Mouse (Mus musculus) cerebellum, adult 2 months (tissue): ENCODE results near the gene 3100002H09Rik.

Experiments
- CTCF ChIP-seq: fragments of 200-500 bp; IDR thresholded peaks from 2 replicates; pipeline ENCODE4 v1.5.1; 2011; ENCODE audit warnings: low read depth, mild to moderate bottlenecking, control low read depth, low read length, moderate library complexity, borderline replicate concordance; ENCODE audit not compliant: insufficient read depth
- POLR2A ChIP-seq: fragments of 200-500 bp; IDR thresholded peaks from 2 replicates; pipeline ENCODE4 v1.6.1; 2011; ENCODE audit warnings: low read length, control low read depth, borderline replicate concordance; ENCODE audit not compliant: insufficient read depth

DNA sequence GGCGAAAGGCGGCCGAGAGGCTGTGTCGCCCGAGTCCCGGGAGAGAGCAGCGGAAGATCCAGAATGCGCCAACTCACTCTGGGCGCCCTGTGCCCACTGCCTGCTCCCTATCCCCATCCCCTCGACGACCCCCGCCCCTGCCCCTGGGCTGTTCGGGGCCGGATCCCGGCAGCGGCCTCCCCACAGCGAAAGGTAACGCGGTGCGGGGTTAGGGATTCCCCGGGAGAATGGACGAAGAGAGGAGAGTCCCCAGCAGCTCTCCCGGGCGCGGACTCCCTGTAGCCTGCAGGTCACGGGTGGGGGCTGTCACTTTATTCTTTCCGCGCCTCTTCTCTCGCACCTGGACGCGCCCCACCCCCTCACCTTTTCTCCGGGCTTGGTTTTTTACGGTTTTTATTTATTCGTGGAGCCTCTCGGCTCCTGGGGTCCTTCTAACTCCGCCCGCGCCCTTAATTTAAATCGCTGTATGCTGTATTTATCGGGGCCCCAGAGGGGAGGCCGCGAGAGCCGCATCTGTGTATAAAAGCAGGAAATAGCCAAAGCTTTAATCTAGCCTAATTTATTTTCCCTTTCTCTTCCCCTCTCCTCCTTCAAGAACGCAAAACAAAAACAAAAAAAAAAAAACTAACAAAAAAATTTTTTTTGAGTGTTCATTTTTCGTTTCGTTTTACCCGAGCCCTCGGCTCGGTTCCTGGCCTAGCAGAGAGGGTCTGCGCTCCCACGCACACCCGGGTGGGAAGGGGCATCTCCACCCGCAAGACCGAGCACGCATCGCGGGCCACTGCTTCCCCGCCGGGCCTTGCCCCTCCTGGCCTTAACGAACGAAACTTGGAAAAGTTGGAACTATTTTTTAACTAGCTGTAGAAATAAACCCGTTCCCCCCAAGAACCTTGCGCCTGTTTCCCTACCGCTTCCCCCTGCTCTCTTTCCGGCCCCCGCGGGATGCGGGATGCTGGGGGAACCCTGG, 48.9 kb upstream of the 3100002H09Rik start:
- TF ChIP-seq CTCF (no peak), POLR2A (no peak)
